Mouse (Mus musculus) urinary bladder, postnatal 14 days (tissue): ENCODE data around the gene Ube2c.
A peak's percentile ranks its signal among the peaks of the same experiment; 100 is the strongest.

Source experiments
- DNase-seq: peaks from one replicate; pipeline ENCODE4 v3.0.0; 2021; ENCODE audit warnings: low spot score

Gene Ube2c

DNA sequence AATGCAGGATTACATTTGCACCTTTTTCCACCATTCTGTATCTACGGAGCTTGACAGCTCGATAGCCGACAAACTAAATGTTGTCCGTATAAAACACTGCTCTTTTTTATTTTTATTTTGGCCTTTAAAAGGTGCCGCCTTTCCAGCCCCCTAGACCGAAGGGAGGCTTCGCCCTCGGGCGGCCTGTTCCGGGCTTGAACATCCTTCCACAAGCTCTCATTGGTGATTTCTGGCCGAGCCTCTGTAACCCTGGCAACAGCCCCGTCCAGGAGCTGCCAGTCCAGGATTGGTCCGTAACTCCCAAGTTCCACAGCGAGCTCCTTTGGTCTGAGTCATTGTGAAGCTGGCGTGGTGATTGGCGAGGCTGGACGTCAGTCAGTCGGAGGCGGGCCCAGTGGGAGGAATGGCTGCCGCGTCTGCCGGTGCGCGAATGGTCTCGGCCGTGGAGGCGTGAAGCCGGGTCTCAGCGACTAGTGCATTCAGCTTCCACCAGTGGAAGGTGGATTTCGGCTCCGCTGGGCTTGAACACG is 53.0 kb downstream of the Ube2c start, which contains the start of gene Zswim1:
Zswim1 (plus strand) TSS at position 51 of the 530 bp plus-strand sequence.
- DNase-seq: peak; percentile 100

DNA sequence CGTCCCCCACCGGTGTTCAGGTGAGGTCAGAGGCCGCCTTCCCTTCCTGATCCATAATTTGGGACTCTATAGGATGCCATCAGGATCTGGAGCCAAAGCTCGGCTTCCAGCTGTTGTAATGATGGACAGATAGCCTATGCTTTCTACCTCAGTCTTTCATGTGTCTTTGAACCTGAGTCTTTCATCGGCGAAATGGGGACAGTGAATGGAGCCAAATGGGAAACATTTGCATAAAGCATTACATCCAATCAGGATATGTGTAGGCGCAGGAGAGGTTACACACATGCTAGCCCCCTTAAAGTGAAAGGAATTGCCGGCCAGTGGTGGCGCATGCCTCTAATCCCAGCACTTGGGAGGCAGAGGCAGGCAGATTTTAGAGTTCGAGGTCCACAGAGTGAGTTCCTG is 53.5 kb downstream of the Ube2c start:
- DNase-seq: no peak

DNA sequence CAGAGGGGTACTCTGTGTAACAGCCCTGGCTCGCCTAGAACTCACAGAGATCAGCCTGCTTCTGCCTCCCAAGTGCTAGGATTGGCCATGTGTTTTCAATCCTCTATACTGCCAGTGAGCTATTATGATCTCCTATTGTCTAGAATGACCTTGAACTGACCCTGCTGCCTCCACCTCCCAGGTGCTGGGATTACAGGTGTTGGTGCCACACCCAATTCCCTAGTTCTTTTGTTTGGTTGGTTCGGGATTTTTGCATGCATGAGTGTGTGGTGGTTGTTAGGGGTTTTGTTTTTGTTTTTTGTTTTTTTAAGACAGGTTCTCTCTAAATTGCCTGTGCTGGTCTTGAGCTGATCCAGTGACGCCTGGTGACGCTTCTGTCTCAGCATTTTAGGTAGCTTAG is 54.3 kb downstream of the Ube2c start:
- no peak for DNase-seq

DNA sequence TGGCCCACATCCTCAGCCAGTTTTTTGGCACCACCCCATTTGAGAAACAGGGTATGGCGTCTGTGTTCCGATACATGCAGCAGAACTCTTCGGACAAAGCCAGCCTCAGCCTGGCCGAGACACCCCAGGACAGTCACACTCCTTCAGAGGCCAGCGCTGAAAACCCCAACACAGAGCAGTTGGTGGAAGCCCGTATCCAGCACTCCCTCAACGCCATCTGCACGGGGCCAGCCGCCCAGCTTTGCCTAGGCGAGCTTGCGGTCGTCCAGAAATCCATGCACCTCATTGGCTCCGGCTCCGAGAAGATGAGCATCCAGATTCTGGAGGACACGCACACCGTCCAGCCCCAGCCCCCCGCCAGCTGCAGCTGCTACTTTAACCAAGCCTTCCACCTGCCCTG is 55.8 kb downstream of the Ube2c start:
- no peak for DNase-seq

DNA sequence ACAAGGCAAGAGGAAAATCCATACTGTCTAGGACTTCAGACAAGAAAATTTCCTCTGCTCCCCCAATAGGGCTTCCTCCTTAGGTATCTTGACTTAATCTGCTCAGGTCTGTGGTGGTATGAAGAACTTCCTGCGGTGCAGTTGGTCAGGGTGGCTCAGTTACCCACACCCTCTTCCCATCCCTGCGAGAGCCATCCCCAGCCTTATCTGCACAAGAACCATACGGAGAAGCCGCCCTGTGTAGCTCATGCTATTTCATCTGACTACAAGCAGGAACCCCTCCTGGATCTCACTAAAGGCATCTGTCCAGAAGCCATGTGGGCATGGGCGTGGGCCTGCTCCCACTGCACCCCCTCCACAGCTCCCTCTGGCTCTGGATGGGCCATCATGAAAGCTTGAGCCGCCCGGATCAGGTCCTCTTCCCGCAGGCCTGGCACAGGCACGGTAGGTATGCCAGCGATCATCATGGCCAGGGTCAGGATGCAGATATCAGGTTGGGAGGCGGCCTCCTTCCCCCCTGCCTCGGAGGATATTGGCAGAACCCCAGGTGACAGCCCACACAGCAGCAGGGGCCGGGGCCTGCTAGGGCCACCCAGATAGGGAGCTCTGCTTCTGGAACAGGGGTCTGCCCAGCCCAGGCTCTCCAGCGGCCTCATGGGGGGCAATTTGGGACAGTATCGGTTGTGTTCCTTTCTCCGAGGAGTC is 57.6 kb downstream of the Ube2c start:
- DNase-seq: no peak
